Mouse (Mus musculus) liver, adult (tissue): Measurements from ENCODE around the gene Msi2.

ENCODE experiments used
- GATA4 ChIP-seq: IDR thresholded peaks from 2 replicates; pipeline ENCODE4 v1.6.1; 2014; ENCODE audit warnings: mild to moderate bottlenecking, low read length; ENCODE audit not compliant: insufficient replicate concordance

The Msi2 gene

DNA sequence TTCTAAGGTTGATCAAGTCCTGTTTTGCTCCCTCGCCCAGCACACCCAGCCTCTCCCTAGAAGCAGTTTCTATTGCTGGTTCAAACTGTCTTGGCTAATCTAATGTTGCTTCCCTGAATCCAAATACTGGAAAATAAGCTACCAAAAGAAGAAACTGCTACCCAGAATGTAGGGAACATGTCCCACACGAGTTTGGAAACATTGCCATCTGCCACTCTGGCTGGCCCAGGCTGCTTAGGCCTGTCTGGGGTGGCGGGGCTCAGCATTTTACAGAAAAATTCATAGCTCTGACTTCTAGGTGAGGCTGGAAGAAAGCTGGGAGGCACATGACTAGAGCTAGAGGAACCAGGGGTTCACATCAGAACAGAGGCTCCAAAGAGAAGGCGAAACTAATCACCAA is 345.7 kb downstream of the Msi2 start:
- TF ChIP-seq GATA4, result no peak

DNA sequence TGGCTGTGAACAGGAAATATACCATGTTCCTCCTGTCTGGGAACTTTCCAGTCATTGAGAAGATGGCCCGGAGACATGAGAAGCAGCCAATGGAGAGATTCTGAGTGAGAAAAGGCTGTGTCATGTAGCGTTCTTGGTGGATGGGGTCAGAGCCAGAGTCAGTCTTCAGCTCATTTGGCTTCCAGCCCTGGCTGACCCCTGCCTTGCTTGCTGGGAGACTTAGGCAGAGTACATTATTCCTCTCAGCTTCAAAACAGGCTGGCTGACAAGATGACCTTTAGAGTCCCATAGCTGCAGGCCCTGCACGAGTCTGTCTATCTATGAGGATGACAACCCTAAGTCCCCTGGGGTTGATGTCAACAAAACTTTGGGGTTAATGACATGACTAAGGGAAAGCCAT is 348.4 kb downstream of the Msi2 start:
- TF ChIP-seq GATA4, result no peak

DNA sequence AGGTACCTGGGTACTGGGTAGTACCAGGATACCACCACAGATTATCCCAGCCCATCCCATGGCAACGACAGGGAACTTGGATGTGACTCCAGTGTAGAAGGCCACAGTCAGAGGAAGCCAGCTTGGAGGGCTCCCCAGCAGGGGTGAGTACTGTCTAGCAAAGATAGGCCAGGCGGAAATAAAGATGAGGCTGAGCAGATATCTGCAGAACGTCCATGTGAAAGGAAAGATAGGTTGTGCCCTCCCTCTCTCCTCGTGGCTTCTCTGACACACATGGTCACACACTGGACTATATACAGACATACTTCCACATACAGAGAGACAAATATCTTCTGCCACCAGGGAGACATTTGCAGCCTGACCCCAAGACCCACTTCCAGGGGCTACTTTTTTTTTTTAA is 350.8 kb downstream of the Msi2 start:
- no peak for TF ChIP-seq GATA4

DNA sequence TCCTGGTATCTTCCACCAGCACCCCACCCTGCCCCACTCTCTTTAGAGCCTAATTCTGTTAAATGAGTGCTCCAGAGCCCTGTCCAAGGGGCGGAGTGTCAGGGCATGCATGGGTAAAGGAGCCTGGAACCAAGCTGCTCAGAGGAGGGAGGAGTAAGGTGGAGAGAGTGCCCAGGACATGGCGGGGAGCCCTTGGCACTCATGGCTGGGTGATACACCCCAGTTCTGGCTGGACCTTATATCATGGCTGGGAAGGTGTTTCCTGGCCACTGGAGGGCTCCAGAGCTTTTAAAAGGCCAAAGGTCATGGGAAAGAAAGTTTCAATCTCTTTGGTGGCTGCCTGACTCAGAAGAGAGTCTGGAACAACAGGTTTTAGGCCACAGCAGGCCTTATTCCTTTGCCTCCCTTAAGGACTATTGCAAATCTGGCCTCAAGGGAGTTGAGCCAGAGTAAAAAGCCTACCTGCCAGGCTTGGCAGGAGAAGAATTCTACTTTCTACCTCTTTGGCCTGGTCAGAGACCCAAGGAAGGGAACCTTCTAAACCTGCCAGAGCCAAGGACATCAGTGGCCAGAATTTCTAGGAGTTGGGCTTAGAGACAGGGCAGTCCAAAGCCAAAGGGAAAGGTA is 352.3 kb downstream of the Msi2 start:
- TF ChIP-seq GATA4, result no peak

DNA sequence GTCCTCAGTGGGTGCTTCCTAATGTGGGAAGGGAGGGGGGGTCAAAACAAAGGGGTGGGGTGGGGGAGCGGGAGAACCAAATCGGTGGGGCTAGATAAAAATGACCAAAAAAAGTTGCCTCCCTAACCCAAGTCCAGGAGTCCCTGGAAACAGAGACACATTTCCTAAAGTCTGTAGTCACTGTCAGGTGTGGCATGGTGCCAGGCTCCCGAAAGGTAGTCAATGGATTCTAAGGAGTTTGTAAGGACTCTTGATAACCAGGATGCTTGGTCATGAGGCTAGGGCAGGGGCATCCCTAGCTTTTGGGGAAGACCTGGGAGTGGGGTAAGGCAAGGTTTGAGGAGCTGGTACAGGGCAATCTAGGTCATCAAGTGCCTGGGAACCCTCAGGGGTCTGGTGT is 354.1 kb downstream of the Msi2 start:
- TF ChIP-seq GATA4, result no peak

DNA sequence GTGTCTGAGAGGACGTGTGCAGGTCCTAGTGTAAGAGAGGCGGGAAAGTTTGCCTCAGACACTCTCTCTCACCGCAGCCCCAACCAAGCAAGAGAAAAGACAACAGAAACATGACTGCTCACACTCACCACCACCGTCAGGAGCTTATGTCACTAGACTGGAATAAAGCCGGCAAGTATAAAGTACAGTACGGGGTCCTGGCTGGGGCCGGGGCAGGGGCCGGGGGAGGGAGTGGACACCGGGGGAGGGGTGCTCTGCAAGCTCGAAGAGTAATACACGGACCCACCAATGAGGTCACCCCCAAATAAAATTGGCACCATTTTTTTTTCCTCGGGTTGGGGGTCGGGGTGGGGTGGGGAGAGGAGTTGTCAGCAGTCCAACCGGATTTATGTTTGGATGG is 354.8 kb downstream of the Msi2 start:
- no peak for TF ChIP-seq GATA4

DNA sequence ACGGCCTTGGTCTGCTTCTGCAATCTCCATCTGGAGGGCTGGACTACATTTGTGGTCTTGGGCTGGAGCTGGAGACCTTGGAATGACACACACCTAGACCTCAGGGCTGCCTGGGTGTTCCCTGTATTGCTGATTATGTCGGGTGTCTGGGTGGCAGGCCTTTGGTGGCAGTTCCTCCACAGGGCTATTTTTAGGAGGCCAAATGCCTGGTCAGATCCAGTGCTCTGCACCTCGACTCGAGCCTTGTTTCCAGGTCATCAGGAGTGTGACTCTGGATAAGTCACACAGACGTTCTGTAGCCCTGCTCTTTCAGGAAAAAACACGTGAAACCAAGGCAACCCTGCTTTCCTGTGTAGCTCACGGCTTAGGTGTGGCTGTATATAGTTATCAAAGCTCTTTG is 358.6 kb downstream of the Msi2 start:
- TF ChIP-seq GATA4, result no peak

DNA sequence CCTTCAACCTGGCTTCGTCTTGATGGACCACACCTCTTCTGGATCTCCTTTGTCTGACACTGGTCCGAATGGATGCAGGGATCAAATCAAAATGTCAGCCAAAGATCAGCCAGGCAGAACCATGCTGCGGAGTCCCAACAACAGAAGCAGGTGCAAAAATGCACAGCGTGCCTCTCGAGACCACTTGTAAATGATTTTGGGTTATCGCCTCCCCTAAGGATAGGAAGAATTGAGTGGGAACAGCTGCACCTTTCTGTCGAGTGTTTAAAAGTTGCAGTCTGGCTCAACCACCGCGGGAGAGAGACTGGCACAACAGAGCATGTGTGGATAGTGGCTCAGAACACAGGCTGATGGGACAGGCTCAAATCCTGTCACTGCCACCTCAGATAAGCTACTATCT is 361.0 kb downstream of the Msi2 start:
- no peak for TF ChIP-seq GATA4

DNA sequence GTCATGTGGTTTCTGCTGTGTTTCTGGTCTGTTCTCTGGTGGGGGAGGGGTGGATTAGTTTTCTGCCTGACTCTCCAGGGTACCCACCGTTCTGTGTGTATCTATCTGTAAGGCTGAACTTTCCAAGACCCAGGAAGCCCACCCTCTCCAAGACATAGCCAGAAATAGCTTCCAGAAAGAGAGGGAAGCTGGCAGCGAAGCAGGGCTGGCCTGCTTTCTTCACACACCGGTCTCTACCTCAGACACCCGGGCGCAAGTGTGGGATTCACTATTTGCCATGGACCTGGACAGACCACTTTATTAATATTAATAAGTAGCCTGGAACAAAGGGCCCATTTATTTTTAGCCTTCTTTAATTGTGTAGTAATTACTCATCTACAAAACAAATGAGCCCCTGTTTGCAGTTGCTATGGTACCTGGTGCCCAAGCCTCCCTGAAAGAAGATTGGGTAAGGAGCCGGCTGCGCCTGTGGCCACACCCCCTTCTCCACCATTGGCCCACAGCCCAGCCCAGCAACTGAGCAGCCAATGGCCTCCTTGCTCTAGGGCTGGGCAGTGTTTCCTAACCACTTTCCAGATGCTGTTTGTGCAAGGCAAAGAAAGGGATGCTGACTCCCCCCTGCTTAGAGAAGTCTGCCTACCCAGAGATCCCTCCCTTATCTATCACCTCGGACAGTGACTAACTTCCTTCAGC is 361.6 kb downstream of the Msi2 start:
- no peak for TF ChIP-seq GATA4

DNA sequence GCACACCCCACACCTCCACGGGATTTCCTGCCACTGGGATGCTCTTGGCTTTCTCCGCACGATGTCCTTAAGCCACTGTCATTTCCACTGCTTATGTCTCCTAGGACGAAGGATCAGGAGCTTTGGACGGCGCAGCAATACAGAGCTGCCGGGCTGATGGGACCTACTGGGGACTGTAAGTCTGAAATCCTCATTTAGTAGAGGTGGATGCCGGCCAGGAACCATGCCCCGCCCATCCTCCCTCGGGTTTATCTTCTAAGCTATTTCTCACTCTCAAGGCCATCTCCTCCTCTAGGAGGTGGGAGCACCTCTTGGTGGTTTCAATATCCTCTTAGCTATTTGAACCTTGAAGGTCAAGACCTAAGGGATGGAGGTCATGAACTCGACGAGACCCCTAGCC is 362.3 kb downstream of the Msi2 start:
- no peak for TF ChIP-seq GATA4

DNA sequence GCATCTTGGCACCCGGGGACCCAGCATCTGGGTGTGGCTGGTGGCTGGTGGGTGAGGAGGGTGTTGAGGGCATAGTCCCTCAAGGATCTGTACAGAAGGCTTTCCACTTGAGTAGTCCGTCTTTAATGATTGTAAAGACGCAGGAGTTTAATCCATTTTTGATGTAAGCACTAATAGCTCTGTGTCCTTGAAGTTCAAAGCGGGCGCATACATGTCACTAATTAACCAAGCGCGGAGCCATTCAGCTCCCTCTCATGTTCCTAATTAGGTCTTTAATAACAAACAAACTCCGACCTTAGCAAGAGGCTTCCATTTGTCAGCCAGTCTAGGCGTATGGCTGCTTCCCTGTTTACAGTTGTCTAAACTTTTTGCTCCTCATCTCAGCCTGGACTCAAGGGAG is 363.5 kb downstream of the Msi2 start:
- TF ChIP-seq GATA4, result no peak

DNA sequence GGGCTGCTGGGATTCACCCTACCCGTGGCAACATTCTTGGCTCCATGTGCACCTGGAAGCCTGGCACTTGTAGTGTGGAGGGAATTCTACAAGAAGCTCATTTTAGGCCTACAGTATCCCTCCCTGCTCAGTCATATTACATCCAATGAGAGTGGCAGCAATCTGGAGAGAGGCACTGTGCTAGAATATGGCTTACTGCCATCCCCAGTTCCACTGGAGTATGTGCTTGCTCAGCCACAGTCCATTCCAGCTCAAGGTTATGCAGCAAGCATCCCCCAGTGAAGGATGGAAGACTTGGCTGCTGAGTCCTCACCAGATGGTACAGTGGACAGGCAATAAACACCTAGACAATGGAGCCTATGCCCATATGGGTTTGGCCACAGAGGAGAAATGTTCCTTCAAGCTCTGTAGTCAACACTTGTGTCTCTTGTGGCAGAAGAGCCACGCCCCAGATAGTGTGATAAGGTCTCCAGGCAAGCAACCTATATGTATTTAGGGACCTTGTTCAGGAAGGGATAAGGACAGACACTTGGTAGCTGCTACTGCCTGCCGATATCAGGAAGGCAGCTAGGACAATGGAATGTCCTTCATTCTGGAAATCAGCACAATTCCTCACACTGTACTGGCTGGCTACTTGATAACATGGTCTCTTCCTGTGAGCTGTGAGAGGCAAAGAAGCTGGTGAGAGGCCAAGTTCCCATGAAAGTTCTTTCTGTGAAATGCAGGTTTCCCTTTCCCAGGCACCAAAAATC is 366.4 kb downstream of the Msi2 start:
- TF ChIP-seq GATA4, result peak; percentile 91; the same call in 1 of the 2 replicates

DNA sequence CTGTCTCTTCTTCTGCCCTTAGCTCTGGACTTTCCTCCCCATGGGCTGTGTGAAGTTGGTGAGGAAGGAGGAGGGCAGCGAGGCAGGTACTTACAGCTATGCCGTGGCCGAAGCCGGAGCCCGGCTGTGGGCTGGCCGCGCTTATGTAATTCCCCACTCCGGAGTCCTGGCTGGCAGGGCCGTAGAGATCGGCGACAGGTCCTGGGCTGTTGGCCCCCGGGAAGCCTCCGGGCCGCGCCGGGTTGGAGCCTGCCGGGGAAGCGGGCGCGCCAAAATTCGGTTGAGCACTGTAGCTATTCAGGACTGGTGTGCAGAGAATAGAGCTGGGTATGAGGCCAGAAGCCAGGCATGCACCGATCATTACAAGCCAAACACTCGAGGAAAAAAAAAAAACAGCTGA is 369.6 kb downstream of the Msi2 start:
- no peak for TF ChIP-seq GATA4

DNA sequence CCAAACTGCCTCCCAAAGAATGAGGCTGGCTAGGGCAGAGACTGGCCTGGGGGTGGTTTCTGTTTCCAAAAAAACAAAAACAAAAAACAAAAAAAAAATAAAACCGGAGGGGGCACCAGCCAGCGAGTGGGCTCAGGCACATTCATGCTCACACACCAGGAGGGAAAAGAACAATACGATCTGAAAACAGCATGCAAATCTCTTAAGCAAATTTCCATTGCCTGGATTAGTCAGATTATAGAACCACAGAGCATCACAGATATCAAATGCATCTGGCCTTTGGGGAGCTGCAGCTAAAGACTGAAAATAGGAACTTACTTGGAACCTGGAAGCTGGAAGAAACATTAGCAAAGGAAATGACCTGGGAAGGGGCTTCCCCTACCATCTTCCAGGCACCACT is 370.3 kb downstream of the Msi2 start:
- no peak for TF ChIP-seq GATA4

DNA sequence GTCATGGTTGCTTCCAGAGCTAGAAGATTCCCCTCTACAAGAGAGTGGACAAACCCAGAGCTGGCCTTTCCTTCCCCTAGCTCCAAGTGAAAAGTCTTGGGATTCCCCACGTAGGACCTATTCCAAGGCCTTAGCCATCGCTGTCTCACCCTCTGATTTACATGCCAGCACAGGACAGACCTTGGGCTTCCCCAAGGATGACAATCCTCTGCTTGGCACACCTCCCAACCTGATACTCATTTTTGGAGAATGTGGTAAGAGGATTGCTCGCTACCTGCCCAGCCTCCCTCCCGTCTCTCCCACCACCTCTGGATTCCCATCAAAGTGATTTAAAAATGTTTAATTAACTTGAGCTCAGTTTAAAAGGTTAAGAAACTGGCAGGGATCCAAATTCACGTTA is 372.2 kb downstream of the Msi2 start:
- no peak for TF ChIP-seq GATA4

DNA sequence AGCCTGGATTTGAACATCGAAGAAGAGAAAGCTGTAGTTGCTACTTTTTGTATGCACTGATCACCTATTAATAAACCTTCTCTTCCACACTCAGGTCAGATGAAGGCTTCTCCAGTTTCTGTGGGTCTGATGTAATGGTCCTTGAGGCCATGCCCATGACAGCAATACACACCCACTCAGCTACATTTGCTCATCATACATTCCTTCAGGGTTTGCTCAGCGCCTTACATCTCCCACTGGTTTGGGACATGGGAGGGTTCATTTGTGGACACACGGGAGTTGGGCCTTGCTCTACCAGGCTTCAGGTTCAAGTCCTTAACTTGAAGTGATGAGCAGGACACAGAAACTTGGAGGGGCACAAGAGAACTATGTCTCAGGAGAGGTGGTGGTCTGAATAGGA is 380.4 kb downstream of the Msi2 start:
- no peak for TF ChIP-seq GATA4

DNA sequence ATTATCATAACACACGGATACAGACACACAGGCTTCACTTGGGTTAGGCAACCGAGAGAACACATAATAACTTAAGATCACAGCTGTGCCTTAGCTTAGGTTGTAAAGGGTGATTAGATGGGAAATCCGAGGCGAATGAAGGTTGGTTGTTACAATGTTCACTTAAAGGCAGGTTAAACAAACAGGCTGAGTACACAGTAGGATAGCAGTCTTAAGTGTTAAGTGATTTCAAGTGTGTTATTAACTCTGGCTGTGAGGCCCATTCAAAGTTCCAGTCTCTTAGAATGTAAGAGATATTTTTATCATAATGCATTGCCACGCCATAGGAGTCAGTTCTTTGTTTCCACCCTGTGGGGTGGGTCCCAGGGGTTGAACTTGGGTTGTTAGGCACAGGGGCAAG is 383.4 kb downstream of the Msi2 start:
- TF ChIP-seq GATA4, result no peak

DNA sequence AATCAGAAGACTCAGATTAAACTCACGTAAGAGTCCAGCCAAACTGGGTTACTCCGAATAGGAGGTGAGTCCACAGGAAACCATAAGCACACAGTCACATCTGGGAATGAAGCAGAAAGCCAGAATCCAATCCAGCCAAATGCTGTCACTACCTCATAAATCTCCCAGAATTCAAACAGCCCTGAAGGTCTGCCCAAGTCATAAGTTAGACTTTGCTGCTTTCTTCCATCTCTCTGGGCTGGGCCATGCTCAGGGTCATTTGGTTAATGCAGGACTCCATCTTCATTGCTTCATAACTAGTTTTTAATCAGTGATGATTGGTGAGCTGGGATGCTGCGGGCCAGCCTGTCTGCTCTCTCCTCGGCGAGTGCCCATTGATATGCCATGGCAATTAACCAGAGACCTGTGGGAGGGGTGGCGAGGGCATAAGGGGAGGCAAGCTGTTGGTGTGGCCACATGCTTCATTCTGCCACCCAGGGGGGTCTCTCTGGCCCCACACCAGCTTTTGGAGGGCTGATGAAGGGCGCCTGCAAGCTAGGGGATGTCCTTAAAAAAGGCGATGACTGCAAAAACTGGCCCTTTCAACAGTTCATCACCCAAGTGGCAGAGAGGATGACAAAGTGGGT is 385.9 kb downstream of the Msi2 start:
- no peak for TF ChIP-seq GATA4
